Mouse (Mus musculus) hindbrain, embryonic 12.5 days (tissue): ENCODE measurements at regions not wholly inside any gene's neighbourhood (a gene's known extent, or its start where the extent isn't known, plus 50 kb on each side); places are given as distances from the start of the nearest gene placed in this dataset.

ENCODE experiments used
- ATAC-seq: fragments of 200-750 bp; cut with Nextera tagmentation; 2 replicates; pipeline ENCODE4 v1.8.0; 2017; ENCODE audit warnings: moderate TSS enrichment; ENCODE audit not compliant: low FRiP score
- H3K27ac ChIP-seq: fragments of 300-500 bp; sonication (generic); 2 replicates; pipeline ENCODE4 v1.5.1; 2016; ENCODE audit warnings: mild to moderate bottlenecking
- H3K27me3 ChIP-seq: fragments of 300-500 bp; sonication (generic); 2 replicates; pipeline ENCODE4 v1.6.1; 2016; ENCODE audit warnings: mild to moderate bottlenecking
- H3K36me3 ChIP-seq: fragments of 300-500 bp; sonication (generic); 2 replicates; pipeline ENCODE4 v1.6.1; 2016; ENCODE audit warnings: mild to moderate bottlenecking
- H3K4me1 ChIP-seq: fragments of 300-500 bp; sonication (generic); 2 replicates; pipeline ENCODE4 v1.6.1; 2016
- H3K4me2 ChIP-seq: fragments of 300-500 bp; sonication (generic); replicated peaks from 2 replicates; pipeline ENCODE4 v1.6.1; 2016; ENCODE audit warnings: mild to moderate bottlenecking
- H3K4me3 ChIP-seq: fragments of 300-500 bp; sonication (generic); 2 replicates; pipeline ENCODE4 v1.5.1; 2016; ENCODE audit warnings: mild to moderate bottlenecking
- H3K9ac ChIP-seq: fragments of 300-500 bp; sonication (generic); 2 replicates; pipeline ENCODE4 v1.6.1; 2016; ENCODE audit warnings: mild to moderate bottlenecking, moderate library complexity
- H3K9me3 ChIP-seq: fragments of 300-500 bp; sonication (generic); replicated peaks from 2 replicates; pipeline ENCODE4 v1.6.1; 2016; ENCODE audit warnings: mild to moderate bottlenecking
- WGBS: fragments of 180-500 bp; shearing (Covaris S2); methylation state at CpG from one replicate; pipeline ENCODE4 v1.1.7; 2016; 5-methylcytosine and 5-hydroxymethylcytosine counted together

GRCm38 (mm10) chr11:25158884-25159283 is 1051.7 kb downstream of the 5730522E02Rik start:
- Histone ChIP-seq H3K36me3 (no peaks in the 10 kb centered on the region), H3K4me2 (no peak overlapping the region), H3K27me3 (no peaks in the 10 kb centered on the region), H3K4me3 (no peak overlapping the region), H3K9me3 (no peaks in the 10 kb centered on the region), H3K27ac (no peak overlapping the region), H3K4me1 (peaks cover 12% of the 10 kb centered on the region), H3K9ac (no peak overlapping the region)
- ATAC-seq: no peak
- WGBS: 89% methylated on average over 1 of the region's 1 CpGs

- Histone ChIP-seq H3K9ac (no peak overlapping the region), H3K27me3 (no peaks in the 10 kb centered on the region), H3K4me1 (no peaks in the 10 kb centered on the region), H3K4me3 (no peak overlapping the region), H3K36me3 (no peaks in the 10 kb centered on the region), H3K27ac (no peak overlapping the region), H3K4me2 (no peak overlapping the region), H3K9me3 (no peaks in the 10 kb centered on the region)
- ATAC-seq: no peak
- WGBS: 81% methylated on average over 1 of the region's 1 CpGs
Measured at GRCm38 (mm10) chr11:25167939-25168338, 1042.6 kb downstream of the 5730522E02Rik start.

GRCm38 (mm10) chr11:25171048-25171447 is 1039.5 kb downstream of the 5730522E02Rik start:
- Histone ChIP-seq H3K4me2 (no peak overlapping the region), H3K27ac (no peak overlapping the region), H3K36me3 (no peaks in the 10 kb centered on the region), H3K4me3 (no peak overlapping the region), H3K27me3 (no peaks in the 10 kb centered on the region), H3K4me1 (no peaks in the 10 kb centered on the region), H3K9me3 (no peaks in the 10 kb centered on the region), H3K9ac (no peak overlapping the region)
- 89% methylated on average over 1 of the region's 1 CpGs for WGBS
- no peak for ATAC-seq
